Mouse (Mus musculus) urinary bladder, postnatal 14 days (tissue): ENCODE data around the gene Alpk3.

Experiments
- DNase-seq: peaks from one replicate; pipeline ENCODE4 v3.0.0; 2021; ENCODE audit warnings: low spot score

Gene Alpk3

DNA sequence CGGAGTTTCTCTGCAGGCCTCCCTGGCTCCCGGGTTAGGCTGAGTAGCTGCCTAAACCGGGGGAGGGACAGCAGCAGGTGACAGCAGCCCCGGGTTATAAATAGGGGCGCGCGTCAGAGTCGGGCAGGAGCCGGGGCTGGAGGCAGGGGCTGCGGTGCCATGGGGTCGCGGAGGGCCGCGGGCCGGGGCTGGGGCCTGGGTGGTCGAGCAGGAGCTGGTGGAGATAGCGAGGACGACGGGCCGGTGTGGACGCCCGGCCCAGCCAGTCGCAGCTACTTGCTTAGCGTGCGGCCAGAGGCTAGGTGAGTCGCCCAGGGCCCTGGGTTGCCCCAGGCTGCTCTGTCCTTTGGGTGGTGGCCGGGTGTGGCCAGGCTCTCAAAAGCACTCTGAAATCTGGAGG is at the start of gene Alpk3:
Gene Alpk3, plus strand, starts transcription at position 130 of the 400 bp plus-strand sequence.
- DNase-seq: no peak

DNA sequence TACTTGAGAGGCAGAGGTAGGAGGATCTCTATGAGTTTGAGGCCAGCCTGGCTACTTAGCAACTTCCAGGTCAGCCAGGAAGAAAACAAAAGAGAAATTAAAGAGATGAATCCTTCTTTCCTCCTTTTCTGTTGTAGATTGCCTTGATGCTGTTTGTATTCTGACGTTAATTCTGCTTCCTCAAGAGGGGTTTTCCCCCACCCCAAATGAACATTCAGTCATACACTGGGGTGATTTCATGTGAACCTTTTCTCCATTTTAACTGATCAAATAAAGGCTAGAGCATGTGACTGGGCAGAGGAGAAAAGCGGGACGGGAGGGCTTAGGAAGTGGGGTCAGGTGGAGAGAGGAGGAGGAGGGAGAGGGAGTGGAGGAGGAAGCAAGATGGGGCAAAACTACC is 49.1 kb upstream of the Alpk3 start:
- DNase-seq: no peak

DNA sequence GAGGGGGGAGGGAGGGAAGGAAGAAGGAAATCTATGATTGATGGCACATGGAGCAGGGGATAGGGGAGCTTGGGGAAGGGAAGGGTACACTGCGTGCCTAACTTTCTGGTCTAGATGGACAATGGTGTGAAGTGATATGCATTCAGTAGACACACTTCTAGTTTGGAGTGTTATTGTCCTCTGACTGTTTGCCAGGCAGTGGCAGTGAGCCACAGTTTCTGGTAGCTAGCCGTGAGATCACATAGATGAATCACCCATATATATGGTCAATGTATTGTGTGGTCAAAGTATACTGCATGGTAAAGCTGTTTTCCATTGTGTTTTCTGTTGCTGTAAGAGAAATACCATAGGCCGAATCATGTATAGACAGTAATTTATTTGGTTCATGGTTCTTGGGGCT is 45.8 kb upstream of the Alpk3 start:
- no peak for DNase-seq

DNA sequence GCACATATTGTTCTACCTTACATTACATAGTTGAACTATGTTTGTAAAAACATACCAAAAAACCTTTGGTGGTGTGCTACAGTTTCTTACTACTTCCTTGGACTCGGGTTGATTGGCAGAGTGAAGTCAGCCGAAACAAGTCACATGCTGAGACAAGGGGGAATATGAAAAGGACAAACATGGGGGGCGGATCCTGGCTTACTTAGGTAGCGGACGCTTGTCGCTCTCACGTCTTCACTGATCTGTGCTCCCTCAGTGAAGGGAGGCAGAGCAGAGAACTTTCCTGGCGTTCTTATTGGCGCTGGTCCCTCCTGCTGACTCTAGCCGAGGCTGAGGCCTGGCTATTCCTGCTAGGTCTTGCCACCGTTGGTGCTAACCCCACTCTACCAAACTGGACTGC is 37.1 kb upstream of the Alpk3 start:
- DNase-seq: no peak

DNA sequence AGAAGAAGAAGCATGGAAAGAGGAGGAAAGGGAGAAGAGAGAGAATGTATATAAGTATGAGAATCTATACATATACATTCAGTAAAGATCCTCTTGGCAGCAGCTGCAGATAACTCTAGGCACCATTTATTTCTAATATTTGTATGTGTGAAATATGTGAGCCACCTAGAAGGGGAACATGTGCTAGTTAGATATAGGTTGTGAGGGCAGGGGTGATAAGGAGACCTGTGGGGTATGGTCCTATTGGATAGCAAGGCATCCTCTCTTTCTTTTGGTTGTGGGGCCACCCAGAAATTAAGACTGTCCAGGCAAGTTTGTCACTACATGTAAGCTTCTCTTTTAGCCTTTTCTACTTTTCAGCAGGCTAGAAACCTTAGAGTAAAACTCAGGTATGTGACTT is 34.7 kb upstream of the Alpk3 start:
- no peak for DNase-seq

DNA sequence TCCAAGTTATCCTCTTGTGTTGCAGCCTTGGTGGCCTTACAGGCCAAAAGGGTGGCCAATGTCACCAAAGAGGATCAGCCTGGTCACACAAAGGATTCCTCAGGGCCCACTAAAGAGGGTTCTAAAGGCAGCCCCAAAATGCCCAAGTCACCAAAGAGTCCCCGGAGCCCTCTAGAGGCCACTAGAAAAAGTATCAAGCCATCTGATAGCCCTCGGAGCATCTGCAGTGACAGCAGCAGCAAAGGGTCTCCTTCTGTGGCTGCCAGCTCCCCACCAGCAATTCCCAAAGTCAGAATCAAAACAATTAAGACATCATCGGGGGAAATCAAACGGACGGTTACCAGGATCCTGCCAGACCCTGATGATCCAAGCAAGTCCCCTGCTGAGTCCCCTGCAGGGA is 33.3 kb upstream of the Alpk3 start:
- no peak for DNase-seq

DNA sequence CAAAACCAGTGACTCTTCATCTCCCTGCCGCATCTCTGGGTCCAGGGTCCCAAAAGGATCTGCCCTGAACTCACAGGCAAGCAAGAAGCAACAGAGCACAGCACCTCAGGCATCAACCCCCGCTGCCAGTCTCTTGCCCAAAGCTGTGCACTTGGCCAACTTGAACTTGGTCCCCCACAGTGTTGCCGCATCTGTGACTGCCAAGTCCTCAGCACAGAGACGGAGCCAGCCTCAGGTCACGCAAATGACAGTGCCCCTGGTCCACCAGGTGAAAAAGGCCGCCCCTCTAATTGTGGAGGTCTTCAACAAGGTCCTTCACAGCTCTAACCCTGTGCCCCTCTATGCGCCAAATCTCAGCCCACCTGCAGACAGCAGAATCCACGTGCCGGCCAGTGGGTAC is 32.7 kb upstream of the Alpk3 start:
- DNase-seq: no peak

DNA sequence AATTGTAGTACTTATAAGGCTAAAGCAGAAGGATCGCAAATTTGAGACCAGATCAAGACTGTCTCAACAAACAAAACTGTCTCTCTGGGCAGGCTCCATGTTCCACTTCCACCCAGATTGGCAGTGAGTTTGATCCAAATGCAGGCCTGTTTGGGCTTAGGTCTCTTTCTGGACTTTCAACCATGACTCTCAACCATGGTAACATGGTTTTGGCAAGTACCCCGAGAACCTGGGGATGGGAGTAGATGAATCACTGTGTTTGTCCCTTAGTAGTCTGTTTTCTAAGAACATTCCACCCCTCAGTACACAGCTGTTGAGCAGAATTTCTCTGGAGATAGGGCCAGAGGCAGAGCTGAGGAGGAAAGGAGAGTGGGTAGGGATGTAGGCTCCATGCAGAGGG is 31.6 kb upstream of the Alpk3 start:
- no peak for DNase-seq

DNA sequence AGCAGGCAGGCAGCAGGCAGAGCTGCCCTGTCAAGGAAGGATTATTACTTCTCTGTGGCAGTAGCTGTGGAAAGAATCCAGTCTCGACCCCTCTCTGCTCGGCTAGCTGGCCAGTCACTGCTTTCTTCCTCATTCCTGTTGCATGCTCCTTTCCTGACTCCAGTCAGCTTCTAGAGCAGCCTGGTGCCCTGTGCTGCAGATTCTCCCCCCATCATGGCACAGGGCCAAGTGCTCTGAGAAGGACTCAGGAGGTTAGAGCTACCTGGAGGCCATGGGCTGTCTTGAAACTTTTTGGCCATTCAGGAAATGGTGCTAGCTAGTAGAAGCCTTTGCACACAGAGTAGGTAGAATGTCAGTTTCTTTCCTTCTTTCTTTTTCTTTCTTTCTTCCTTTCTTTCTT is 17.7 kb upstream of the Alpk3 start:
- DNase-seq: no peak

DNA sequence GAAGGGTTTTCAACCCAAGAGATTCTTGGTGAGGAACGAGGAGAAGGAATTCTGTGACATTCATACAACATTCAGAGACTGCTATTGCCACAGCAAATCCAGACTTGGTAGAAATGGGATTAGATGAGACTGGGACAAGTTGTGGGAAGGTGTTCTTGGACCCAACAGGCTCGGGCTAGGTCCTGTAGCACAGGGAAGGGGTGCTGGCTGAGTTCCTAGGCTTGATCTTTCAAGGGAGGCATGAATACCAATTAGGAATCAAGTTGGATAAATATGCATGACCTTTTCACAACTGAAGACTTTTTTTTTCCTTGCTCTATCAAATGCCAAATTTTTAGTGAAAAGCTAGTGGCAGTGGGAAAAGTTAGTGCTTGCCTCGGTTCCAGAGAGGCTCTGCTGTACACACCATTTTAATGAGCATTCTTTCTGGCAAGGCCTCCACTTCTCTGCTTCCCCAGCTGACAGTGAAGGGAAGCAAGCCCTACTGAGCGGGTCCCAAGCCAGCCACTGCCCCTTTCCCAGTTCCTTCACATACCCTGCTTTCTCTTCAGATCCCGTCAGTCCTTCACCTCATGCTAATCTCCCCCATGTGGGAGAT is 14.3 kb upstream of the Alpk3 start:
- DNase-seq: no peak

DNA sequence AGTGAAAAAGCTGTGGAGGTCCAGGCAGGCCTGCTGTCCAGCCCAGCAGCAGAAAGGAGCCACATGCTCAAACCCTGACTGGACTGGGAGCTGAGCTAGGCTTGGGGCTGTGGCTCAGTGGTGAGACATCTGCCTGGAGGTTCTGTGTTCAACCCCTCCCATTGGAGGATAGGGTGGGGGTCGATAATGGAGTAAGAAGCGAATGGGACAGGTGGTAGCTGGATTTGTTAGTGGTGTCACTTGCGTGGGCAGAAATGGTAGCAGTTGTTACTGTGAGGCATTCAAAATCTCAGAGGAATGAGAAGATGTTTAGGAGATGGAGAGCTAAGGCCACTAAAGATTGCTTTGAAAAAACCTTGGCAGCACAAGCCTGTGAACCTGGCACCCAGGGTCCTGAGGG is 9.6 kb upstream of the Alpk3 start:
- DNase-seq: no peak

DNA sequence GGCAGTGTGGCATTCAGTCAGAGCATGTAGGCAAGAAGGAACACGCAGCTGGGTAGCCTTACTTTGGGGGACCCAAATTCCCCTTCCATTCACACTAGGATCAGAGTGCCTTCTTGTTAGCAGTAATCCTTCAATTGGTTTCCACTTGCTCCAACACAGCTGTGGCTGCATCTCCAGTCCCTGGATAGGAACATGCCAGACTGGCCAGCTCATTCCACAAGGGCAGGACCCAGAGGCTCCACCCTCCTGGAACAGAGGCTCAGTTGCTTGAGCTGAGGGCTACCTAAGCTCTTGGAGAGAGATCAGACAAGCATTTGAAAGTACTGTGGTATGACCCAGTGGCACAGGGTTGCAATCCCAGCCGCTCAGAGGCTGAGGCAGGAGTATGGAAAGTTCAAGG is 8.9 kb upstream of the Alpk3 start:
- no peak for DNase-seq

DNA sequence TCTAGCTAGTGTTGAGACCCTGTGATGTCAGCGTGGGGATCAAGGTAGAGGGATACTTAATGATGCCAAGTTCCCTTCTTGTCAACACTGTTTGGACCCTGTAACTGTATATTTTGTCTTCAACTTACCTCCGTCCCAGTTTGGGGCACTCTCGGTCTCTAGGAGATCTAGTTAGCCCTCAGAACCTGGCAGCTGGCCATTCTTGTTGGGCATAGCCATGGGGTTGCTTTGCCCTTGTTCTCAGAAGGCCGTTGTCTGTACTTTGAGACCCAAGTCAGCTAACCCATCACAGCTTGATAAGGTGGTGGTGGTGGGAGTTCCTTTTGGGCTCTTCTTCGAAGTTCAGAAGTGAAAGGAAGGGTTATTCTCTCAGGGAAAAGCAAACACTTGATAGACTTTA is 7.4 kb upstream of the Alpk3 start:
- DNase-seq: no peak

DNA sequence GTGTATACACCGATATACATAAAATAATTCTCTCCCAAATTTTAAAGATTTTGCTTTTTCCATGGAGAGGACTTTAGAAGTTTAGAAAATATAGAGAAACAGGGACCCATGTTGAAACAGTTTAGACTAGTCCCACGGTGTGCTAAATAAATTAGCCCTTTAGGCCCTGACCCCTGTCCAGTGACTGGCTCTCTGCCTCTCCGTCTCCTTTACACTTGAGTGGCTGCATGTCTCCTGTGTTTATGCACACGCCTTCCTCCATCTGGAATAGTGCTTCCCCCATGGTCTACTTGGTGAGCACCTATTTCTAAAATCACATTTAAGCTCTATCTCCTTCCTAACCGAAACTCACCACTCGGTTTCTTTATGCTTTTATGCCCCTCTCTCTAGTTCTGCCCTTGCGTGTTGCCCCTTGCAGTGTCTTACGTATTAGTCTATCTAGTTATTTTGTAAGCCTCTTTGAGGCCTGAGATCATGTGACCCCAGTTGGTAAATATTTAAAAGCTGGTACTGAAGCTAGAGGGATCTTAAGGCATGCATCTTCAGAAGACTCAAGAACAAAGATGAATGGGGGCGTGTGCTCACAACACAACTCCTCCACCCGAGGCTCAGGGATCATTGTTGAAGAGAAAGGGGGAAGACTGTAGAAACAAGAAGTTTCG is 1.6 kb upstream of the Alpk3 start:
- DNase-seq: no peak

DNA sequence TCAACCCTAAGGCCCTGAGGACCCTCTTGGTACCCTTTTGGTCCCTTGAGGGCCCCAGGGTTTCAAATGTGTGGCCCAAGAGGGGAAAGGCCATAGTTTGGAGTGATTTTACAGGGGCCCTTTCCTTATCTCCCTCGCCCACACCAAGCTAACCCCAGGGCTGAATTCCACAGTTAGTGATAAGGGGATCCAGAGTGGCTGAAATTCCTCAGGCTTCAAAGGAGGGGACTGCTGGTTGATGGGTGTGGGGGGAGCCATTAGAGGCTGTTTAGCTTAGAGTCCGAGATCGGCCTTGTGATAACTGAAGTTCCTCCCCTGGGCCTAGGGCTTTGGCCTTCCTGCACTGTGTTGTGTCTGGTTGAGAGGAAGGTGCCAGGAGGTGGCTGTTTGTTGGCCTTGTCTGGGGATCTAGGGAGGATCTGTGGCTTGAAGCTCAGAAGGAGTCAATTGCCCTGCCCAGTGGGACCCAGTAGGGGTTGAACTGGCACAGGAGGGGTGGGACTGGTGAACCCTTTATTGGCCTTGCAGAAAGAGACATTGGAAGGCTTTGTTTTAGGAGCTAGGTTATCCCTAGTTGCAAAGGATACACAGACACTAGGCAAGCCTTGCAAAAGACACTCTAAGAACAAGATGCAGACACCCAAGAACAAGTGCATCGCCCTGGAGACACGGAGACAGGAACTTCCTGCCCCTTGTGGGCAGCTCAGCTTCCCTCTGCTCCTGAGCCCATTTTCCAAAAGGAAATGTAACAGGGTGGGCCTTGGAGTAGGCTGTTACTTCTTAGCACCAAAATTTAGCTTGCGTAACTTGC is 706 bp downstream of the Alpk3 start:
- DNase-seq: no peak

DNA sequence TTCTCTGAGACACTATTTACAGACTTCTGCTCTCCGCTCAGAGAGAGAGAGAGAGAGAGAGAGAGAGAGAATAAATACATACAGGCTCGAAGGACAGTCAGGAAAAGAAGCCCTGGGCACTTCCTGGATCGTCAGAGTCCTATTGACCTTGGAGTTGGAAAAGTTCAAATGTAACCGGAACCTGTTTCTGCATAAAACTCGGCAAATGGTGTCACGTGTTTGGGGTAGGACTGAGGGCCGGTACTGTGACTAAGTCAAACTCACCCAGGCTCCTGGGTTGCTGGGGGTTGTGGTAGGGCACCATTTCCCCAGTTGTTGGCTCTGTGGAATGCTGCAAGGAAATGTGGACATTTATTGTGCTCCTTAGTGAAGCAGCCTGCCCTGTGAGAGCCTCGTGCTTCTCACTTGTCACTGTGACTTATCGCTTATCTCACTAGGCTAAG is 1.3 kb downstream of the Alpk3 start:
- no peak for DNase-seq

DNA sequence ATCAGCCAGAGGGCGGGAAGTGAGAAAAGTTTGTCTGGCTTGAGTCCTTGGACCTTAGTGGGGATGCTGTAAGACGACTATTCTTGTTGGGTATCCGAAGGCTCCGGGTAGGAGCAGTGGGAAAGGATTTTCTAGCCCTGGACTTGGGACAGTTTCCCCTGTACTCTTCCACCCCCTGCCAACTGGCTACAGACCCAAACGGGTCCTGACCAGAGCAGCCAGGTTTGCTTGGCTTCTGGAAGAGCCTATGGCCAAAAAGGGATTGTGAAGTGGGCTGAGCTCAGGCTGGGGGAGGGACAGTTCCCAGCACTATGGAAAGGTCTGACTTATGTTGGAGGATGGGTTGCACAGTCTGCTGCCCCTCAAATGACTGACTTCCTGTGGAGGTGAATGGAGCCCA is 2.0 kb downstream of the Alpk3 start:
- DNase-seq: no peak

DNA sequence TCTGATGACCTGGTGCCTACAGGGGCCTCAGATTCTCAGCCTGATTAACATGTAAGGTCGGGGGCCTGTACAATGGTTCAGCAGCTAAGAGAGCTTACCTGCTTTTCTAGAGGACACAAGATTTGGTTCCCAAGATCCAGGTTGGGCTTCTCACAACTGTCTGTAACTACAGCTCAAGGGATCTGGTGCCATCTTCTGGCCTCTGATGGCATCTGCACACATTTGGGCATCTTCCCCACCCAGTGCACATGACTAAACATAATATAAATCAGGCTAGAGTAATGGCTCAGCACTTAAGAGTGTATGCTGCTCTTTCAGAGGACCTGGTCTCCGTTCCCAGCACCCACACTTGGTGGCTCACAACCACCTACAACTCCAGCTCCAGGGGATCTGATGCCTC is 3.5 kb downstream of the Alpk3 start:
- no peak for DNase-seq

DNA sequence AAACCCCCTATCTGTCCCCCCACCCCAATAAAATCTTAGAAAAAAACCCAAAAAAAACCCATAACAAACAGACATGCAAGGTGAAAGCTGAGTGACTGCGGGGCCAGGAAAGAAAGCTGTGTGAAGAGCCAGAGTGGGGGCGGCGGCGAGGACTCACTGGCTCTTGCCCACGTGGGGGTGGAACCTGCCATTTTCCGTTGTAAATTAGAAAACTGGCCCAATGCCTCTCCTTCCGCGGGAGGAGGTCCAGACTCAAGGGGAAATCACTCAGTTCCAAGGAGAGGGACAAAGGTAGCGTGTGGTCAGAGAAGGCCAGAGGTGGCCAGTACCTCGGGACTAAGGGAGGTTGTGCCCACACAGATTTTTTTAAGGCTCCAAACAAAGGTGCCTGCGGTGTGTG is 4.5 kb downstream of the Alpk3 start:
- DNase-seq: no peak

DNA sequence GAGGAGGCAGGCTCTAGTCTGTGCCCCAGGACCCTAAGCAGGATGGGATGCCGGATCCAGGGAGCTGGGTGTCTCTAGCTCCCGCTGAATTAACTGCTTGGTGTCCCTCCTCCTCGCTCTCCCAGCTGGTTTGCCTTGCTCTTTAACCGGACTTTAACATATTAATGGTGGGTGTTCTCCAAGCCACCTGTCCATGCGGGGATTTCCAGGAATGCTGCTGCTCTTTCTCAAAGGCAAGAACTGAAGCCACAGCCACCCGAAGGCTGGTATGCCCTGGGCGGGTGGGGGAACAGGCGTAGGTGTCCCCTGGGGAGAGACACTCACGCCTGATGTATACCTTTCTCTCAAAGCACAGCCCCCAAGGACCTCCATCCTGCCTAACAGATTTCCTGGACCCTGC is 5.9 kb downstream of the Alpk3 start:
- DNase-seq: no peak

DNA sequence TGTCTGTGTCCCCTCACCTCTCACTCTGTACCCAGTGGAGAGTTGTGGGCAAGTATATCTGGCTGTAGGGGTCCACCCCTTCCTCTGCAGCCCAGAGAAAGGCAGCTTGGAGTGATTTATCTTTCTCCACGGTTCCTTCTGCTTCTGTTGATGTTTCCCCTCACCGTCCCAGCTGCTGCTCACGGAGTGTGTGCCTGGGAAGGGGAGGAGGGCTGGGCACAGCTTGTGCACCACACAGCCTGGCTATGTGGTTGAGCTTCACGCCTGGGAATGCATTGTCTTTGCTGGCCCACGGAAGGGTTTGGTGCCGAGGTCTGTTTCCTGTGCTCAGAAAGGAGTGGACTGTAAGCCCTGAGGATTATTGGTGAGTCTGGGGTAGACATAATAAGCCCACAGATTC is 9.3 kb downstream of the Alpk3 start:
- DNase-seq: no peak

DNA sequence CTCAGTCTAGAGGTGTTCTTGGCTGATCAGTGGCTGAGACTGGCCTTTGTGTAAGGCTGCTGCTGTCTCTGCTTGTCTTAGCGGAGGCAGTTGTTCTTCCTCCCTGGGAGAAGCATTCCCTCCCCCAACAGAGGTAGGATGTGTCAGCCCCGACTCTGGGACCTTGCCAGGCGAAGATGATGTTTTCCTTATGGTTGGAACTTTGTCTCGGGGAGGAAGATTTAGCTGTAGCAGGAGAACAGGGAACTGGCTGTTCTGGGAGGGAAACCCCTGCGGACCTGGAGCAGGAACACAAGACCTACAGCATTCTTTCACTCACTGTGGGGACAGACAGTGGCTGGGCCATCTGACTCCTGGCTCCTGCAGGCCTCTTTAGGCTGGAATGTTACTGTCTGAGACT is 15.1 kb downstream of the Alpk3 start:
- peak; percentile 76 for DNase-seq

DNA sequence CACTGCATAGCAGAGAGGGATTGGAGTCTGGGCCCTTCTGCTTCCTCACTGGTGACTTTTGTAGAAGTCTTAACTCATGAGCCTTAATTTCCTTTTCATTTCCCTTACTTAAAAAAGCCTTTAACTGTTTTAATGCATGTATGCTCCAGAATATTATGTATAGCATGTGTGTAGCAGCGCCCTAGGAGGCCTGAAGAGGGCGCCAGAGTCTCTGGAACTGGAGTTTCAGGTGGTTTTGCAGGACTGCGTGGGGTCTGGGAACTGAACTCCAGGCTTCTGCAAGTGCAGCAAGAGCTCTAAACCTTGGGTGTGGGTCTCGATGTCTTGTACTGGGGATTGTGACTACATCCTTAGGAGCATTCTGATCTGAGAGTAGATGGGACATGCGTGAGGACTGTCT is 15.9 kb downstream of the Alpk3 start:
- no peak for DNase-seq

DNA sequence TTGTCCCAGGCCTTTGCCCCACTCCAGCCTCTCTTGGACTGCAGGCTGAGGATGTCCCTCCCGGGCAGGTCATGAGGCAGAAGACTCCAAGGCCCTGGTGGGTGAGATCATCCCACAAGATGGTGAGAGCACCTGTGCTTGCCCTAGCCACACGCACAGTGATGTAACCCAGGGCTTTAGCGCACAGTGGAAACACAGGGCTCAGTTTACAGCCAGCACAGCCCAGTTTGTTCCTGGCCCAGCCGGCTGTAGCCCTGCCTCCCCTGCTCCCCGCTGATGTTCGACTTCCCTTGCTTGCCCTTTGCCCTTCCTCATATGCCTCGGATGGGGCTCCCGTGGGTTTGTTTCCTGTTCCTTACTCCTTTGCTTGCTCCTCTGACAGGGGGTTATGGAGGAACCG is 17.1 kb downstream of the Alpk3 start:
- DNase-seq: no peak
